Mouse (Mus musculus) ZHBTc4 (cell line): Measurements from ENCODE around the gene Rgs14.

Experiments
- DNase-seq: peaks from one replicate; pipeline ENCODE4 v3.0.0-alpha.2; 2011; ENCODE audit warnings: low read depth, low spot score

Rgs14 gene

DNA sequence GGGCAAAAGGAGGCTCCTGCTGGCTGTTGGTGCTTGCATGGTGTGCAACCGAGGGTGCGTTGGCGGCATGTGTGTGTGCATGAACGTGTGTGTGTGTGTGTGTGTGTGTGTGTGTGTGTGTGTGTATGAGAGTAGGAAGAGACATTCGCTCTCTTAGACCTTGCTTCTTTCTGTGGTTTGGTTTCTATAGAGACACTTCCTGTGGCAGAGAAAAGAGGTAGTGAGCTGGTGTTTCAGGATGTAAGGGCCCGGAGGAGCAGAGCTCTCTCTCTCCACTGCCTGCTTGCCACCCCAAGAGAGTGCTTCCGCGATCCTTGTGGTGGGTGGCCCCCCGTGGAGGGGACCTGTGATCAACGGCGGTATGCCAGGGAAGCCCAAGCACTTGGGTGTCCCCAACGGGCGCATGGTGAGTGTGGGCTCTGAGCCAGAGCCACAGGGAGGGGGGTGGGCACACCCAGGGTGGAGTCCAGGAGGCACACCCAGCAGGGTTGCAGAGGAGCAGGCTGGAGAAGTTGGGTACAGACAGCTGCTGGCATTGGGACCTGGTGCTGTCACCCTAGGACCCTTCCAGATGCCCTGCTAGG, at the start of gene Rgs14:
Rgs14 (plus strand) TSS at position 202 of the 584 bp plus-strand sequence.
- no peak for DNase-seq

DNA sequence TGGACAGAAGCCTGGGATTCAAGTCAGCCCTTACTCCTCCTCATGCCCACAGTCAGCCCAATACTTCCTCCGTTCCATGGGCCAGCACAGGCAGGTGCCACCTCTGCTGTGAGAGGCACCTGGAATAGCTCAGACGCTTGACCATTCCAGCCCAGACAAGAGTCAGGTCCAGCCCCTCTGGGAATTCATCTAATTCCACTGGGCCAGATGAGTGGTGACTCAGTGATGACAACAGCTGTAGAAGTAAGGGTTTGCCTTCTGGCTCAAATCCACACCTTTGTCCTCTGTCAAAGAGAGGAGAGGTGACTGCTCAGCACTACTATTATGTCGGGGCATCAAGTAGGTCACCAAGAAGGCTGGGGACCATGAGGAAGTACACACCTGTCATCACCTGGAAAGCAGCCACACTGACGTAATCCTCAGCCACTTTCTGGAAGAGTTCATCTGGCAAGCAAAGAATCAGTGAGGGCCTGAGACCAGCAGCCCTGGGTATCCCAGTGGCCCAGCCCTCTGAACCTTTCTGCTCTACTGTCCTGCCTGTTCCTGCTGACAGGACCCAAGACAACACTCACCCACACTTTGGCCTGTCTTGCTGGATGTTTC, 49.5 kb upstream of the Rgs14 start, which contains the start of gene Prelid1:
Prelid1 (plus strand) TSS at position 570 of the 603 bp plus-strand sequence.
- no peak for DNase-seq

DNA sequence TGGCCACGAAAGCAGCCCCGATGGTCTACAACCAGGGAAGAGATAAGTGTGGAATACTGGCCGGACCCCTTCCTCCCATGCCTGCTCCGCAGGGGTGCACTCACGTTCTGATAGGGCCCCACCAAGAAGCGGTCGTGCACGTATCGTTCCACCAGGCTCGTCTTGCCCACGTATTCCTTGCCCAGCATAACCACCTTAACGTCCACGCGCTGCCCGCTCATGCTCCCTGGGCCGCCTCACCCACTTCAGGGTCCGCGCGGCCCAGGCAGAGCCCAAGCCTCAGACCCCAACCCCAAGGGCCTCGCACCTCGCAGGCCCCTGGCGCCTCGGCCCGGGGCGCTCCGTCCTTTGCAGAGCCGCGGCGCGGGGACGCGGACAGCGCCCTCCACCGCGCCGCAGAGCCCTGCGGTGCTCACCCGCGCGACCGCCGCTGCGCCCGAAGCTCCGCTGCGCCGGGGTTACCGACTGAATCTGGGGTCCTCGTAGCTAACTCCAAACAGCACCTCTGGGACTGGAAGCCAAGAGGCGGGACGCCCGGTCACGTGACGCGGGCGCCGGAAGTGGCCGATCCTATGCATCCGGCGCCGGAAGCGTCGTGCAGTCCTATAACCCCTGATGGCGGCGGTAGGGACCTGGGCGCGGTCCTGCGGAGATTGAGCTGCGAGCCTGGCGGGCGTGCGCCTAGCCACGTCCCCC, 48.0 kb upstream of the Rgs14 start, which contains the start of gene Rab24:
Rab24 (minus strand) TSS at position 513 of the 696 bp plus-strand sequence.
- DNase-seq, result peak; percentile 96

GRCm38 (mm10) chr13:55322130-55322825, 47.3 kb upstream of the Rgs14 start:
- peak; percentile 78 for DNase-seq

GRCm38 (mm10) chr13:55325596-55325995, 43.9 kb upstream of the Rgs14 start:
- peak; percentile 72 for DNase-seq

DNA sequence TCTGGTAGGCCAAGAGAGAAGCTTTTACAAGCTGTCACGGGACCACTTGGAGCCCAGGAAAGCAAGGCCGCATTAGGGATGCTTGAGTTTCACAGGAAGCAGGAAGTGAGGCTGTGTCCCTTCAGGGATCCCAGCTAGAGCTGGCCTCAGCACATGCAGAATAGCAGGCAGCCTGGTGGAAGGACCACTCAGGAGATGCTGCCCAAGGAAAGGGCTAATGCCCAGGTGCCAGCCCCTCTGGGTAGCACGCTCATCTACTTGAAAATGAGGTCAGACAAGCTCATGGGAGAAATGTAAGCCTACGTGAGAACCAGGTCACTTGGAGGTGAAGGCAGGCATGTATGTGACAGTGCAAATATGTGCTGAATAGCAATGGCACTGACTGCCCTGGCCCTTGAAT, 42.4 kb upstream of the Rgs14 start:
- no peak for DNase-seq

DNA sequence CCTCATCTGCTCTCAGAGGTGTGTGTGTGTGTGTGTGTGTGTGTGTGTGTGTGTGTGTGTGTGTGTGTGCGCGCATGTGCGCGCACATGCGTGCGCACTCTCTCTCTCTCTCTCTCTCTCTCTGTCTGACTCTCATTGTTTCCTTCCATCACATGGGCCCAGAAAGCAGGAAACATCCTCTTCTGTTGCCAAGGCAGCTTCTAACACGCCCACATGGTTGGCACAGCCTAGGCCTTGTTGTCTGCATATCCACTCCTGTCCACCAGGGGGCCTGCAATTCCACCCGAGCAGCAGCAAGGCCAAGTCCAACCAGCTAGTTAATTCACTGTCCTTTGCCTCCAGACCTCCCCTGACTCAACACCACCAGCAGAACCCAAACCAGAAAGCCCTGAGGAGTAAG, 41.9 kb upstream of the Rgs14 start:
- DNase-seq, result peak; percentile 93

DNA sequence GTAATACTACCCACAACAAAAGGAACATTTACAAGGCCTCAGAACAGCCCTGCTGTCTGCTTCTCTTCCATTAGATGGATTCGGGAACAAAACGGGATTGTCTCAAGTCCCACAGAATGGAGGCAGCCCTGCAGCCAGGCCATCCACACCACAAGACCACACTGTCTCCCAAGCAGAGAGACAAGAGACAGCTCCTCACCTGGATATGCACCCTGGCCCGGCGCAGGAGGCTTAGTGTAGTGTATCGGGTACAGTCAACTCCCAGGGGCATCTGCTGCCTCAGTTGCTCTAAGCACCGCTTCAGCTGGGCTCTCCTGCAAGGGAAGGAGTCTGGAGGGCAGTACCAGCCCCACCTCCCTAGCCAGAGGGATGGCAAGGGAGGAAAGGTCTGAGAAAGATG, 41.4 kb upstream of the Rgs14 start:
- DNase-seq, result no peak

GRCm38 (mm10) chr13:55328641-55329040, 40.9 kb upstream of the Rgs14 start:
- no peak for DNase-seq

DNA sequence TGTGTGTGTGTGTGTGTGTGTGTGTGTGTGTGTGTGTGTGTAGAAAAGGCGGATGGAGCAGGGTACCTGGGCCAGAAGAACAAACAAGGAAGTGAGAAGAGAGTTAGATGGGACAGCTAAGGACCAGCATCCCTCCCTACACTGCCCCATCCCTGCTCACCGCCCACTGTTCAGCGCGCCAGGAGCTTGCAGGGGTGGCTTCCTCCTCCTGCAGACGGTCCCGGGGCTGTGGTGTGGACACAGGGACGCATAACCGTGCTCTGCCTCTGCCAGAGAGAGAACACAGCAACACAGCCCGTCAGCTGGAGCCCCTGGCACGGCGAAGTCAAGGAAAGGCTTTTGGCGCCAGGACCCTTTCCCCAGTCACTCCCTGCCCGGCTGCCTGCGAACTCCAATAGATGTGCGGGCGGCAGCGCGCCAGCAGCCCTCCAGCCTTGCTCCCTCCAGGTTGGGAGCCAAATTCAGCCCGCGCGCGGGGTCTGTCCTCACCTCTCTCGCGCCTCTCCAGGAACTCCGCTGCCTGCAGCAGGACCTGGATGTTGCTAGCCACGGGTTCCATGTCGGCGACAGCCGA, 40.3 kb upstream of the Rgs14 start:
- peak; percentile 71 for DNase-seq

DNA sequence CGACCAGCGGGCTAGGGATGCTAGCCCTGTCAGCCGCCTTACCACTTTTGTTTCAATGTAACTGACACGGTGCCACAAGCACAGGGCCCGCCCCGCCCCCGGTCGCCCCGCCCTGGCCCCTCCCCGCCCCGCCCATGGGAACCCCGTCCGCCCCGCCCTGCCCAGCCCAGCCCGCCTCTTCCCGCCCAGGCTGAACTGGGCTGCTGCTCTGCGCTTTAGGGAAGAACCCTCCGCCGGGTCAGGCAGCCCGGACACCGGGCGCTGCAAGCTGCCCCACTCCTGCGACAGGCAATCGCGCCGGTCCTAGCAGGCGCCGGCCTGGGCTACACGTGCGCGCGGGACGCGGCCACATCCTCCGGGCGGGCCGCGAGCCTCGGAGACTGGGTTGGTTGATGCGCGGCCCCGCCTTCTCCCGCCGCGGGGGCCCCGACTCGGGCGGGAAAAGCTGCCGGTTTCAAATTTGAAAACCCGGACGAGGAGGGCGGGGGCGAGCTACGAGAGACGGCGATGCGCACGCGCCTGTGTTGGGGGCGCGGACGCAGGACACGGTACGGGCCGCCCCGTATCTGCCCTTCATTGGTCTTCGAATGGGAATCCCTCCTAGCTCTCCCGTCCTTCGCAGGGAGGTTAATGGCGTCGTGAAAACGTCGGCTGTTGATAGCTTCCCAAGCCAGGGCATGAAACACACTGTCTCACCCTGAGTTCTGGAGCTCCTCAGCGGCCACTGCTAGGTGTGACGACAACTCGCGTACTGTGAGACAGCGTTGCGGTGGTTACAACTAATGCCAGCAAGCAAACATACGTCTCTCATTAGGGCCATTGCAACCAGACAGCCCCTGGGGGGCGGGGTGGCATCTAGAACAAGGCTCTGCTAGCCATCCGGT, 39.6 kb upstream of the Rgs14 start, which contains the start of gene Mxd3:
Mxd3 (minus strand) TSS at position 141 of the 884 bp plus-strand sequence.
- peak; percentile 93 for DNase-seq

DNA sequence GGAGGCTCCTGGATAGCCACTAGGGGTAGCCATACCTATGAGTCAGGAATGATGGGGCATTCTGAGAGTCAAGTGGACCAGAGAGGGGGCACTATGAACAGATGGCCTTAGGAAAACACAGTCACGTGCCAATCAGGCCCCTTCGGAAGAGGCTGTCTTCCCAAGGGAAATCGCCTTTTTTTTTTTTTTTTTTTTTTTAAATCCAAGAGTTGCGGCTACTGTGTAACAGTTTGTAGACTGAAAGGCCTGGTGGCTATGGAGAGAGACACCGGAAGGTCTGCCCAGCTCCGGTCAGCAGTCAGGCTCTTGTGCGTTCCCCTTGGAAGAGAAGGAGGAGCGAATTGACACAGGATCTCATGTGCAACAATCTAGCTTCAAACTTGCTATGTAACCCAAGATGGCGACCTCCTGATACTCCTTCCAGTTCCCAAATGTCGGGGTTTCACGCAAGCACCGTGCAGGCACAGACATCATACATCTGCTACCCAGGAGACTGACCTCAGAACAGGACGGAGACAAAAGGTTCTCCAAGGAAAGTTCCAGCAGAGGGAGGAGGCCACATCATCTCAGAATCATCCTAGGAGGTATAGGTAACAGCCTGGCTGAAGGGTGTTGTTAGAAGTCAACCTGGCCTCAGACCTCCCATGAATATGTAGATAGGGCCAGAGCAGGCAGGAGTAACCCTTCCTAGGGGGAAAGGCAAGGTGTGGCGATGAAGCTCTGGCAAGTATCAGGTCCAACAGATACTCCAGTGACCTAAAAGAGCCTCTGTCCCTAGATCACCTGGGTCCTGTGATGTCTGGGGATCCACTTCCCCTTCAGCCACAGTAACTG, 38.7 kb upstream of the Rgs14 start:
- peak; percentile 68 for DNase-seq

DNA sequence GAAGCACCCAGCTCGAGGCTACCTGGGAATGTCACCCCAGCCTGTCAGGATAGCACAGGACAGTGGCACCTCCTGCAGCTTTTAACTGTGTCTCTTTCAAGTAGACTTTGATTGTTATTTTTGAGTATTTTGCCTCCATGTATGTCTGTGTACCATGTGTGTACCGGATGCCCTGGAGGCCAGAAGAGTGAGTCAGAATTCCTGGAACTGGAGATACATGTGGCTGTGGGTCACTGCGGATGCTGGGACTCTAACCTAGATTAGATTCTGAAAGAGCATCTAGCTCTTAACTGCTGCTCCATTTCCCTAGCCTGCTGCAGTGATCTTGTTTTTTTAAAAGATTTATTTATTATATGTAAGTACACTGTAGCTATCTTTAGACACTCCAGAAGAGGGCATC, 37.2 kb upstream of the Rgs14 start:
- no peak for DNase-seq

GRCm38 (mm10) chr13:55335701-55336100, 33.8 kb upstream of the Rgs14 start:
- DNase-seq, result peak; percentile 66

DNA sequence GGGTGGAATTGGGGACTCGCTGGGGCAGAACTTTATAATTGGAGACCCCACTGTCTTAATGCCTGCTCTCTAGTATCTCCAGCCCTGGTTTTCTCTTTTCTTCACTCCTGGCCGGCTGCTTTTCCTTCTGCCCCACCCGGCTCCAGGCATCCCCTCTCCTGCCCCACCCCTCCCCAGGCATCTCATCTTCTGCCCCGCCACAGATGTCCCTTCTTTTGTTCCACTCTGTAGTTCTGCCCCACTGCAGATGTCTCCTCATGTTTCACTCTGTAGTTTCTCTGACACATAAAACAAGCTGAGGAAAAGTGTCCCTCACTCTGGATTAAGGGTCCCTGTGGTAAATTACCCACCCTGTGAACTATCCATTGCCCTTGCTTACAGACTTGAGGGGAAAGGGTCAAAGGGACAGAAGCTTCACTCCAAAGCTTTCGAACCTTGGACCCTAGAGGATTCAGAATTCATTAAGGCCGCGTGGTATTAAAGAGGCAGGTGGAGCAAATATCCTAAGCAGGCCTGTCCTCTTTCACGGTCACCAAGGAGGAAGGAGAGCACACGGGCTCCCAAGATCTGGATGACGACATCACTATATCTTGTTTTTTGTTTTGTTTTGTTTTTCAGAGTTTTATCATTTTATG, 32.1 kb upstream of the Rgs14 start:
- DNase-seq, result no peak

DNA sequence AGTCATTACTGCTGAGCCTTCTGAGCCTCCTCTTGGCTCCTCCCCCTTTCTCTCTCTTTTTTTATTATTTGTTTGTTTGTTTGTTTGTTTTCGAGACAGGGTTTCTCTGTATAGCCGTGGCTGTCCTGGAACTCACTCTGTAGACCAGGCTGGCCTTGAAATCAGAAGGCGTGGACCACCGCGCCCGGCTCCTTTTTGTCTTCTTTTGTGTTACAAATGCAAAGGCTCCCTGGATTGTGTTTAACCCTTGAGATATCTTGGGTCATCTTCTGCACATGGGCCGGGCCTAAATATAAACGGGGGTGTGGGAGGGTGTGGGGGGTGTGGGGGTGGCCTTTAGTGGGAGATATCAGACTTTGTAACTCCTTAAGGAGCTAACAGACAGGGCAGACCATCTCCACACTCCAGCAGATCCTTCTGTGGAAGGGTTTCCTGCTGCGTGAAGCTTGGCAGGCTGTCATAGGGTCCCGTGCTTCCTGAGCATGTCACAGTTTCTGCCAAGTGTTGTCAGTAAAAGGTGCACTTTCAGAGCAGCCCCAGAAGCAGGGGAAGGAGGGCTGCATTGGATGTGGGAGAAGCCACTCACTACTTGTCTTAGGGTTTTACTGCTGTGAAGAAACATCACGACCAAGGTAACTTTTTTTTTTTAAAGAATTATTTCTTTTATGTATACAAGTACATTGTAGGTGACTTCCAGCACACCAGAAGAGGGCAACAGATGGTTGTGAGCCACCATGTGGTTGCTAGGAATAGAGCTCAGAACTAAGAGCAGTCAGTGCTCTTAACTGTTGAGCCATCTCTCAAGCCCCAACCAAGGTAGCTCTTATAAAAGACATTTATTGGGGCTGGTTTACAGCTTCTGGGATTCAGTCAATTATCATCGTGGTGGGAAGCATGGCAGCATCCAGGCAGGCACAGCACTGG, 31.1 kb upstream of the Rgs14 start:
- peak; percentile 73 for DNase-seq

DNA sequence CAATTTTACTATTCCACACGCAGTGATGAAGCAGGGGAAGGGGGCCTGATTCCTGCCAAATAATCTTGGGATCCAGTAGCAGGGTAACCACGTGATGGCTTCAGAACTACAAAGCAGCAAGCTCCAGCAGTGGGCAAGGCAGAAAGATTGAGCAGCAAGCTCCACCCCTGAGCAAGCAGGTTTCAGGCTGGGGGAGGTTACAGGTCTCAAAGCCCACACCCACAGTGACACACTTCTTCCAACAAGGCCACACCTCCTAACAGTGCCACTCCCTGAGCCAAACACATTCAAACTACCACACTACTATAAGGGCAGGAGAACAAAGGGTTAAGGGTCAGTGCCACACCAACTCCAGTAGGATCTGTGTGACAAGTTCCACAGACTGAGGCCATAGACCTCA, 30.3 kb upstream of the Rgs14 start:
- peak; percentile 91 for DNase-seq

DNA sequence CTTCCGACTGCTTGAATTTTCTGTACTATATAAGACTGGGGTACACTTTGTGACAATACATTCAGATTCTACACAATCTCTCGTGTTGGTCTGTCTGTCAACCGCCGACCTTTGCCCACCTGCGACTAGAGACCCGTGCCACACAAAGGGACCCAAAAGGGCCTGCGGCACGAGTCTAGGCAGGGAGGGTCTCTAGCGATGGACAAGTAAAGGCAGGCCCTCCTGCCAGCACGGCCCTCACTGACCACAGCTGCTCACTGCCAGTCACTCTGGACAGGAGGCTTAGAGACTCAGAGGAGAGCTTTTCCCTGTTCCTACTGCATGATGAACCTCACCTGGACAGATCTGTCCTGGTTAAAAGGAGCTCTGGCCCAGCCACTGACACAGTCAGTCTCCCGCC, 27.1 kb upstream of the Rgs14 start:
- DNase-seq, result no peak
